Mouse (Mus musculus) adrenal gland (tissue): Measurements from ENCODE around the gene H2afj.

Source experiments
- intact Hi-C: fragments of 180-260 bp; cut with DNase I; formaldehyde crosslinking; loops from one replicate; pipeline ENCODE4 v1.15.1; 2025
- microRNA-seq, 2 experiments: library from miRNA; unstranded; fragments of <30 nt; microRNA quantifications; one replicate each; pipeline ENCODE4; 2019

Gene H2afj

DNA sequence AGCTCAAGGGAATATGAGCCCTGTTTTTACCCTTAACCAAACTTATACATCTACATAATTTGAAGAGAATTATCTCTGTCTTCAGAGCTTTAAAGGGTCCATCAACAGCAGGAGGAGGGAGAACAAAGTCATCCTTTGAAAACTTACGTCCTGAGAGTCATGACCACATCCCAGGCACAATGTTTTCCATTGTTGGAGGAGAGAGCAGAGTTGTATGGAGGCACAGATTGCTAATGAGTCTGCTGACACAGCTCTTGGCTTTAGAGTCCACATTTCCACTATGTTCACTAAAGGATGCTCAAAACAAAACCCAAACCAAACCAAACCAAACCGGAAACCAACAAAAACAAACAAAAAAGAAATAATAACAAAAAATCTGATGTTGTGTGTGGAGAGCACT lies 36.9 kb downstream of the H2afj start:
- intact Hi-C loops = no loop called here

- intact Hi-C loops = no loop called here
These were observed 37.8 kb downstream of the H2afj start for GRCm38 (mm10) chr6:136845706-136846480.

DNA sequence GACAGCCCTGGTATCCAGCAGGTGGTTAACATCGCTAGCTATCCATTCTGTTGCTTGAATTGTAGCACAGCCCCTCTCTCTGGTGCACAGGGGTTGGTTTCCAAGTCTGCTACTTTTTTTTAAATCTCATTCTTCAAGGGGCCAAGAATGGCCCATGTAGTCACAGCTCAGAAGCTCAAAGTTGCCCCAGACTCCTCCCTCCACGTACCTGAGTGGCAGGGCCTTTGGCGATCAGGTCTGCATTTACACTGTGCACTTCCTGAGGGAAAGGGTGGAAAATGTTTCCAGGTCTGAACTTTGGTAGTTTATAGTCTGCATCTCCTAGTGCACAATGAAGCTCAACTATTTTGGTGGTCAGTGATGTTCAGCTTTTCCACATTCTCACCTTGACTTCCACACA lies 39.2 kb downstream of the H2afj start:
- intact Hi-C loops = no loop called here

GRCm38 (mm10) chr6:136847790-136848189 lies 39.7 kb downstream of the H2afj start:
- intact Hi-C loops = no loop called here

- intact Hi-C loops = no loop called here
These were observed 40.4 kb downstream of the H2afj start for GRCm38 (mm10) chr6:136848399-136848798.

- intact Hi-C loops = no loop called here
These were observed 40.9 kb downstream of the H2afj start for GRCm38 (mm10) chr6:136848971-136849370.

- intact Hi-C loops = no loop called here
These were observed 42.2 kb downstream of the H2afj start for GRCm38 (mm10) chr6:136850267-136850666.

- intact Hi-C loops = no loop called here
These were observed 44.3 kb downstream of the H2afj start for GRCm38 (mm10) chr6:136852348-136852747.

- intact Hi-C loops = no loop called here
These were observed 44.7 kb downstream of the H2afj start for GRCm38 (mm10) chr6:136852762-136853161.

- intact Hi-C loops = no loop called here
These were observed 46.3 kb downstream of the H2afj start for GRCm38 (mm10) chr6:136854361-136854781.

DNA sequence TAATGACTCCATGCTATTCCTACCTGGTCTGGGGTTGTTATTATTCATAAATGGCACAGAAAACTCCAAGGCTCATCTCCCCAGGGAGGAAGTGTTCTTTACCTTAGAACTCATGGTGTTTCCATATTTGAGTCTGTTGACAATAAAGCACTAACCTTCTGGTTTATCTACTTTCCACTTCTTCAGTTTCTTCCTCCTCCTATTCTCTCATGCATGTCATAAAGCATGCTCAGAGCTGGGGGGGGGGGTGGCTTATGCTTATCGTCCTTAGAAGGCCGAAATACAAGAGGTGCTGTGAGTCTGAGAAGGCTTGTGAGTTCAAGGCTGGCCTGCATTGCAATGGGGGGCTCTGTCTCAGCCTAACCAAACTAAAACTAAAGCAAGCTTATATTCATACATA lies 47.1 kb downstream of the H2afj start:
- intact Hi-C loops = no loop called here

DNA sequence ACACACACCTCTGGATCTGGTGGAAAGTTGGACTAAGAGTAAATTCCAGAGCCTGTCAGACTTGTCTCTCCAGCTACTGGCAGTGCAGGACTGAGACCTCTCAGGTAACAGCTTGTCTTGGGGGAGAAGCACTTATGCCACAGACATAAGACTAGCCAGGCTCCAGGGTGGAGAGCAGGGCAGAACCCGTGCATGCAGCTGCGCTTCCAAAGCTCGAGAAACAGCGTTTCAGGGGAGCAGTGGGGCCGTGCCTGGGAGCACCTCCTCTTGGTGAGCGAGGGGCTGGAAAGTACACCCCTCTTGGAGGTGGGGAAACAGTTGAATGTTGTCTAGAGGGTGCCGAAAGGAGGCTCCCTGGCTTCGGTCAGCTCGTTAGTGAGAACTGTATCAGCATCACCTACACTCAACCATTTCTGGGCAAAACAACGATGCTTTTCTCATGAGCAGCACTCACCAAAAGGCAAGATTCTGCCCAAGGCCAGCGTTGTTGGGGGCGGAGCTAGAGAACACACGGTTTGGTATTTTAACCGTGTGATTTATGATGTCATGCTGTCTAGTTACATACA lies 48.1 kb downstream of the H2afj start:
- intact Hi-C loops = no loop called here

GRCm38 (mm10) chr6:136857186-136857872 lies 49.3 kb downstream of the H2afj start, which contains the start of gene Art4:
Gene Art4, minus strand, starts transcription at chr6:136857733.
- intact Hi-C loops = no loop called here

- intact Hi-C loops = no loop called here
These were observed 49.8 kb downstream of the H2afj start for GRCm38 (mm10) chr6:136857873-136858260.

GRCm38 (mm10) chr6:136858420-136858819 lies 50.4 kb downstream of the H2afj start:
- intact Hi-C loops = no loop called here

Small RNAs within 50 kb of the gene (microRNA-seq; reads per million reads assigned to microRNA genes)
- gene Gm44364 = 0 reads per million in 2 experiments
